Mouse (Mus musculus) embryonic facial prominence, embryonic 11.5 days (tissue): ENCODE measurements around the gene Tent5b. TPM values are rescaled to one million over a fixed set of nuclear protein-coding genes. Genes with fewer than 3 reads are reported as not detected.

ENCODE experiments used
- ATAC-seq: fragments of 200-750 bp; cut with Nextera tagmentation; replicated peaks from 2 replicates; pipeline ENCODE4 v1.8.0; 2017; ENCODE audit warnings: low read depth; ENCODE audit not compliant: insufficient number of reproducible peaks, low FRiP score, low TSS enrichment
- DNase-seq: peaks from one replicate; pipeline ENCODE4 v3.0.0-alpha.2; 2015; ENCODE audit warnings: low spot score
- H3K27ac ChIP-seq: fragments of 300-500 bp; sonication (generic); replicated peaks from 2 replicates; pipeline ENCODE4 v1.5.1; 2014; ENCODE audit warnings: mild to moderate bottlenecking, low read depth, low read length, control low read depth
- H3K27me3 ChIP-seq: fragments of 300-500 bp; sonication (generic); 2 replicates; pipeline ENCODE4 v1.6.1; 2014; ENCODE audit warnings: mild to moderate bottlenecking, low read length, moderate library complexity, mixed read lengths; ENCODE audit not compliant: control insufficient read depth, insufficient read depth
- H3K36me3 ChIP-seq: fragments of 300-500 bp; sonication (generic); replicated peaks from 2 replicates; pipeline ENCODE4 v1.6.1; 2014; ENCODE audit warnings: low read depth, mild to moderate bottlenecking, low read length, moderate library complexity, mixed read lengths; ENCODE audit not compliant: control insufficient read depth, insufficient read depth
- H3K4me1 ChIP-seq: fragments of 300-500 bp; sonication (generic); 2 replicates; pipeline ENCODE4 v1.6.1; 2014; ENCODE audit warnings: low read length, mixed read lengths; ENCODE audit not compliant: control insufficient read depth, insufficient read depth
- H3K4me2 ChIP-seq: fragments of 300-500 bp; sonication (generic); 2 replicates; pipeline ENCODE4 v1.6.1; 2014; ENCODE audit warnings: low read depth, mild to moderate bottlenecking, control low read depth, low read length, moderate library complexity
- H3K4me3 ChIP-seq: fragments of 300-500 bp; sonication (generic); 2 replicates; pipeline ENCODE4 v1.5.1; 2014; ENCODE audit warnings: low read depth, low read length, control low read depth
- H3K9ac ChIP-seq: fragments of 300-500 bp; sonication (generic); replicated peaks from 2 replicates; pipeline ENCODE4 v1.6.1; 2014; ENCODE audit warnings: mild to moderate bottlenecking, control low read depth, low read length
- H3K9me3 ChIP-seq: fragments of 300-500 bp; sonication (generic); replicated peaks from 2 replicates; pipeline ENCODE4 v1.6.1; 2016; ENCODE audit warnings: mild to moderate bottlenecking, low read length, inconsistent platforms, mixed read lengths; ENCODE audit not compliant: control insufficient read depth
- WGBS: fragments of 180-500 bp; shearing (Covaris S2); extraction: QIAGEN DNeasy Blood & Tissue Kit; methylation state at CpG from one replicate; pipeline ENCODE4 v1.1.7; 2014; 5-methylcytosine and 5-hydroxymethylcytosine counted together
- polyA plus RNA-seq: library from polyadenylated mRNA; unstranded; fragments of >200 nt; fragmentation: Nextera tagmentation; extraction: Ambion mirVana; gene quantifications from 2 replicates; pipeline ENCODE4 v1.2.1, GENCODE M21; 2014

The Tent5b gene
- polyA plus RNA-seq = 0.71 and 0.93 TPM in 2 replicates

GRCm38 (mm10) chr4:133479458-133480184 is at the start of gene Tent5b:
Gene Tent5b (plus strand): TSS chr4:133480132.
- DNase-seq (peak; percentile 98), ATAC-seq (peak; percentile 98)
- Histone ChIP-seq H3K4me2 (peak within 1 kb of the TSS; percentile 52), H3K36me3 (no peaks in the 10 kb centered on the region), H3K27me3 (peaks cover 11% of the 10 kb centered on the region), H3K27ac (no peak within 1 kb of the TSS), H3K4me1 (peaks cover 2% of the 10 kb centered on the region; the same call in 1 of the 2 replicates), H3K9ac (peak within 1 kb of the TSS; percentile 46), H3K4me3 (peak within 1 kb of the TSS; percentile 41), H3K9me3 (no peaks in the 10 kb centered on the region)
- WGBS = 3% methylated on average over 29 of the region's 29 CpGs

- H3K4me1 ChIP-seq = peaks cover 7% of the 10 kb centered on the region; the same call in 1 of the 2 replicates
- H3K36me3 ChIP-seq = no peaks in the 10 kb centered on the region
- WGBS = 75% methylated on average over 6 of the region's 6 CpGs
- DNase-seq = no peak
- no peak overlapping the region for H3K4me3 ChIP-seq
- H3K9ac ChIP-seq = no peak overlapping the region
- no peak for ATAC-seq
- no peak overlapping the region for H3K27ac ChIP-seq
- H3K9me3 ChIP-seq = no peaks in the 10 kb centered on the region
- H3K27me3 ChIP-seq = no peaks in the 10 kb centered on the region
- H3K4me2 ChIP-seq = no peak overlapping the region
Measured at GRCm38 (mm10) chr4:133431508-133431907, 48.4 kb upstream of the Tent5b start.

GRCm38 (mm10) chr4:133432560-133433171 is 47.3 kb upstream of the Tent5b start:
- 29% methylated on average over 17 of the region's 17 CpGs for WGBS
- no peak overlapping the region for H3K4me3 ChIP-seq
- no peaks in the 10 kb centered on the region for H3K9me3 ChIP-seq
- no peak overlapping the region for H3K27ac ChIP-seq
- peak; percentile 54; the same call in 1 of the 2 replicates for ATAC-seq
- H3K27me3 ChIP-seq = no peaks in the 10 kb centered on the region
- no peaks in the 10 kb centered on the region for H3K36me3 ChIP-seq
- DNase-seq = peak; percentile 49
- H3K4me2 ChIP-seq = no peak overlapping the region
- H3K9ac ChIP-seq = 0 out of 2 replicates have a peak overlapping the region, but pooled peaks have one; percentile 14
- H3K4me1 ChIP-seq = peaks cover 6% of the 10 kb centered on the region; the same call in 1 of the 2 replicates

GRCm38 (mm10) chr4:133435921-133436320 is 44.0 kb upstream of the Tent5b start:
- Histone ChIP-seq H3K27me3 (no peaks in the 10 kb centered on the region), H3K4me2 (no peak overlapping the region), H3K36me3 (no peaks in the 10 kb centered on the region), H3K9ac (no peak overlapping the region), H3K27ac (no peak overlapping the region), H3K9me3 (no peaks in the 10 kb centered on the region), H3K4me3 (no peak overlapping the region), H3K4me1 (peaks cover 15% of the 10 kb centered on the region; the same call in 1 of the 2 replicates)
- 94% methylated on average over 11 of the region's 11 CpGs for WGBS
- ATAC-seq (no peak), DNase-seq (no peak)

GRCm38 (mm10) chr4:133439460-133440376 is 40.2 kb upstream of the Tent5b start:
- H3K27ac ChIP-seq = peak overlapping the region; percentile 45
- H3K9ac ChIP-seq = peak overlapping the region; percentile 30
- ATAC-seq (peak; percentile 94), DNase-seq (peak; percentile 89)
- WGBS = 7% methylated on average over 17 of the region's 17 CpGs
- peak overlapping the region; percentile 29 for H3K4me2 ChIP-seq
- H3K36me3 ChIP-seq = no peaks in the 10 kb centered on the region
- H3K27me3 ChIP-seq = no peaks in the 10 kb centered on the region
- H3K4me1 ChIP-seq = peaks cover 12% of the 10 kb centered on the region; the same call in 1 of the 2 replicates
- H3K4me3 ChIP-seq = 0 out of 2 replicates have a peak overlapping the region, but pooled peaks have one; percentile 2
- no peaks in the 10 kb centered on the region for H3K9me3 ChIP-seq

GRCm38 (mm10) chr4:133440377-133440795 is 39.5 kb upstream of the Tent5b start:
- no peaks in the 10 kb centered on the region for H3K27me3 ChIP-seq
- DNase-seq (peak; percentile 81), ATAC-seq (peak; percentile 77)
- H3K4me1 ChIP-seq = peaks cover 12% of the 10 kb centered on the region; the same call in 1 of the 2 replicates
- 0 out of 2 replicates have a peak overlapping the region, but pooled peaks have one; percentile 2 for H3K4me3 ChIP-seq
- WGBS = 3% methylated on average over 6 of the region's 6 CpGs
- H3K4me2 ChIP-seq = peak overlapping the region; percentile 29
- peak overlapping the region; percentile 45 for H3K27ac ChIP-seq
- H3K9ac ChIP-seq = peak overlapping the region; percentile 30; the same call in 1 of the 2 replicates
- H3K9me3 ChIP-seq = no peaks in the 10 kb centered on the region
- H3K36me3 ChIP-seq = no peaks in the 10 kb centered on the region

GRCm38 (mm10) chr4:133442194-133442593 is 37.7 kb upstream of the Tent5b start:
- no peak overlapping the region for H3K27ac ChIP-seq
- H3K4me3 ChIP-seq = no peak overlapping the region
- H3K4me1 ChIP-seq = peaks cover 12% of the 10 kb centered on the region; the same call in 1 of the 2 replicates
- H3K27me3 ChIP-seq = no peaks in the 10 kb centered on the region
- H3K9me3 ChIP-seq = no peaks in the 10 kb centered on the region
- no peak for ATAC-seq
- WGBS = 30% methylated on average over 3 of the region's 3 CpGs
- no peak overlapping the region for H3K4me2 ChIP-seq
- no peak for DNase-seq
- H3K9ac ChIP-seq = no peak overlapping the region
- H3K36me3 ChIP-seq = no peaks in the 10 kb centered on the region
